Mouse (Mus musculus): ENCODE data around the gene Lat. TPM values are rescaled to one million over a fixed set of nuclear protein-coding genes. Genes with fewer than 3 reads are reported as not detected.

Gene Lat
- polyA plus RNA-seq, 1 experiment = 0.57 TPM

DNA sequence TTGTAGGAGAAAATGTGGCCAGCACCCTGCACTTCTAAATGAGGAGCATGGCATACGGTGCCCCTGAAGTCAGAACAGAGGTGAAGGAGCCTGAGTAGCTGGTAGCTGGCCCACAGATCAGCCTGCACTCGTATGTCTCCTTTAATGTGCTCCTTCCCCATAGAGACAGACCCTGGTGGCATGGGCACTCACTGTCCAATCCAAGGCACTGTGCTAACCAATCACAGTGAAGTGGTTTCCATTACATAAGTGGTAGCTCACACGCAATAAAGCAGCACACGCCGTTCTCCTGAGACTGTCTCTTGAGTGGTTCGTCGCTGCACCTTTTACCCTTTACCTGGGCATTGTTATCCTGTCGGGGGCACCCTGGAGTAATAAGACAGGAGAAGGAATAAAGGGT is 55.1 kb downstream of the Lat start:
- Histone ChIP-seq H3K27ac (ENCODE audit: control insufficient read depth, insufficient read depth, low read depth, low read length) (no peak overlapping the region), H3K36me3 (ENCODE audit: control insufficient read depth, insufficient read depth, low read length) (no peaks in the 10 kb centered on the region), H3K27me3 (ENCODE audit: control insufficient read depth, insufficient read depth, low read length) (no peaks in the 10 kb centered on the region), H3K4me3 (ENCODE audit: control insufficient read depth, low read depth, low read length) (no peak overlapping the region), H3K4me1 (ENCODE audit: control insufficient read depth, insufficient read depth, low read length) (no peaks in the 10 kb centered on the region)
- TF ChIP-seq POLR2A (IDR thresholded peaks at IDR 0.05; ENCODE audit: control insufficient read depth, low read depth, low read length) (no peak), CTCF (IDR thresholded peaks at IDR 0.05; ENCODE audit: control insufficient read depth, insufficient read depth, insufficient replicate concordance, low read depth, low read length) (no peak)

Other genes starting within 250 kb of the Lat start
- gene Xpo6, start 169.1 kb downstream of the Lat start, polyA plus RNA-seq (2012; rRNA removed) = 656 and 695 TPM in 2 replicates
- 8.8 and 9.9 TPM in 2 replicates for gene Sbk1, start 97.0 kb downstream of the Lat start, polyA plus RNA-seq (2012; rRNA removed)
- 30.9 and 44.2 TPM in 2 replicates for gene Spns1, start 7.9 kb upstream of the Lat start, polyA plus RNA-seq (2012; rRNA removed)
- 39.4 and 41.3 TPM in 2 replicates for gene Nfatc2ip, start 27.2 kb upstream of the Lat start, polyA plus RNA-seq (2012; rRNA removed)
- gene Cd19, start 45.3 kb upstream of the Lat start, polyA plus RNA-seq (2012; rRNA removed) = 1.8 TPM in 2 replicates
- 17.6 and 17.7 TPM in 2 replicates for gene Rabep2, start 59.2 kb upstream of the Lat start, polyA plus RNA-seq (2012; rRNA removed)
- 1.5 and 1.6 TPM in 2 replicates for gene Atp2a1, start 93.5 kb upstream of the Lat start, polyA plus RNA-seq (2012; rRNA removed)
- 39.2 and 41.1 TPM in 2 replicates for gene Sh2b1, start 105.9 kb upstream of the Lat start, polyA plus RNA-seq (2012; rRNA removed)
- 43.5 and 50.2 TPM in 2 replicates for gene Tufm, start 117.8 kb upstream of the Lat start, polyA plus RNA-seq (2012; rRNA removed)
- gene Atxn2l, start 133.9 kb upstream of the Lat start, polyA plus RNA-seq (2012; rRNA removed) = 666 and 681 TPM in 2 replicates
- 144 and 157 TPM in 2 replicates for gene Eif3c, start 196.8 kb upstream of the Lat start, polyA plus RNA-seq (2012; rRNA removed)
- gene Apobr, start 215.4 kb upstream of the Lat start, polyA plus RNA-seq (2012; rRNA removed) = 0.16 and 1.3 TPM in 2 replicates
- 34.9 and 42.7 TPM in 2 replicates for gene Cln3, start 216.2 kb upstream of the Lat start, polyA plus RNA-seq (2012; rRNA removed)
- gene Il27, start 225.4 kb upstream of the Lat start, polyA plus RNA-seq (2012; rRNA removed) = not detected in 2 replicates